Mouse (Mus musculus): ENCODE measurements around the gene Pdzrn4.

The Pdzrn4 gene

DNA sequence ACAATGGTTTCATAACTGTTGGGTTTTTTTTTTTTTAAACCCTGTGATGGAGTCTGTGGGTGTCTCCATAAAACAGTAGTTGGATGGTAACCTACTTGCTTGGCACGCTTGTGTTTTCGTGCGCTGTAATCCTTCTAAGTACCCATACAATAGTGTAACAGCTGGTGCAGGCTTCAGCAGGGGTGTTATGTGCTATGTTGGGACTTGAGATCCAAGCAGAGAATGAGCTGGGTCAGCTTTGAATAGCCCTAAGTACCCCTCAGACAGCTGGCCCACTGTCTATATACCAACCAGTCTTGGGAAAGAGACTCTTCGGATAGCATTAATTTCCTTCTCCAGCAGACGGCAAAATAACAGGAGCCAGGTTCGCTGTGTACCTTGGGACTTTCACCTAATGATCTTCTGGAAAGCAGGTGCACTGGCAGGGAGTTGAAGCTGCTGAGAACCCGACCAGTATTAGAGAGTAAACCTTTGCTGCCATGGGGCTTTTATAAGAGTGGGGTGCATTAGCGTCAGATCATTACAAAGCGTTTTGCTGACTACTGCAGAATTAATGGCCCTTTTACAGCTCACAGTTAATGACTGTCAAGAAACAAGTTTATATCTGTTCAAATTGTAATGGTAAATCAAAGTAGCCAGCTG, 184.2 kb downstream of the Pdzrn4 start:
- no peak for DNase-seq (ENCODE audit: low spot score in 2 of 2)

DNA sequence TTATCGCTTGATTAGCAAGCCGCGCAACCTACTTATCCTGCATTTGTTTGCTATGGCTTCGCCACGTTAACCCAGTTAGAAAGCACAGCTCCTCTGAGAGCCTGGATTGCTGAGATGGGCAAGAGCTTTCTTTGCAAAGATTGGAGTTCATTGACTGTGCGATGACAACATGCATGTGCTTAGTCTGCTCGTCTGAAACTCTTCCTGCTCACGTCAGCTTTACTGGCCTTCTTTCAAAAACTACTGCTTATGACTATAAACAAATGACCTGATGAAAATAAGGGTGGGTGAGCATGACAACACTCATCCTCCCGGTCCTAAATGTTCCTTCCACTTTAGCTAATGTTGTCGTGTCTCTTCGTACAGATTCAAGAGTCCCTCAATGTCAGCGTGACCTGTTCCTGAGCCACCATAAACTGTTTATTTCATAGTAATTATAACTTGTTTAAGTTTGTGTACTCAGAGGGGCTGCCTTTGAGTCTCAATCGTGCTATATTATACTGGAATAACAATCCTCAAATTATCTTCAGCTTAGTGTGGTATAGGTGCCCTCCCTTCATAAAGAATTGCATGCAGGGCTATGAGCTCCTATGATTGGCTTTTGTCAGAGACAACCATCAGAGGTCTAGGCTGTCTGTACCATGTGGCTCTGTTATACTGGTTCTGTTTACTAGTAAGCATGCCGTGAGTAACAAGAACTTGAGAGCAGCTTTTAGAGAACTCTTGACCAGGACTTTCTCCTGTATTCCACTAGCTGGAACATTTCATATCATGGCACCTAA, 187.9 kb downstream of the Pdzrn4 start:
- no peak for DNase-seq (ENCODE audit: low spot score in 2 of 2)

DNA sequence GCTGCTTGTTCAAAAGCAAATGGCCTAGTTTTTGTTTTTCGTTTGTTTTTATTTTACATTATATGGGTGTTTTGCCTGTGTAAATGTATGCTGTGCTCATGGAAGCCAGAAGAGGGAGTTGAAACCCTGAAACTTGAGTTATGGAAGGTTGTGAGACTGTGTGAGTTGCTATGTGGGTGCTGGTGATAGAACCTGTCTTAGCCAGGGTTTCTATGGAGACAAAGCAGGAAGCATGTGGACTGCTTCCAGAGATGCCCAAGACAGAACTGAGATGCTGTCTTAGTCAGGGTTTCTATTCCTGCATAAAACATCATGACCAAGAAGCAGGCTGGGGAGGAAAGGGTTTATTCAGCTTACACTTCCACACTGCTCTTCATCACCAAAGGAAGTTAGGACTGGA, 190.8 kb downstream of the Pdzrn4 start:
- DNase-seq (ENCODE audit: low spot score in 2 of 2): no peak

DNA sequence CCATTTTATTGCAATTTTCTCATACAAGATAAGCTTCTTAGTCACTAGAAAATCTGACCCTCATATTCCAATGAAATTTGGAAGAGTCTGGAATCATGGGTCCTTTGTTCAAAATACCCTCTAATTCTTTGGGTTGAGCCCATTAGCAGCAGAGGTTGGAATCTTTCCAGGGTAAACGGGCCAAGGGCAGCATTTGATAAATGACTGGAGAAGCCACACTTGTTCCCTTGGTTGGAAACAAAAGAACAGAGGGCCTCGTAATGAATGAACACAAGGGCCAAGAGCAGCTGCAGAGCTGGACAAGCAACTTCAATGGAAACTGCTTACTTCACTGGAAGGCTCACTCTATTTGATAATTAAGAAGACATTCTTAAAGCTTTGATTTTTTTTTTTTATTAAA, 198.0 kb downstream of the Pdzrn4 start:
- DNase-seq (ENCODE audit: low spot score in 2 of 2): peak in 1 of 2 experiments; percentile 20

DNA sequence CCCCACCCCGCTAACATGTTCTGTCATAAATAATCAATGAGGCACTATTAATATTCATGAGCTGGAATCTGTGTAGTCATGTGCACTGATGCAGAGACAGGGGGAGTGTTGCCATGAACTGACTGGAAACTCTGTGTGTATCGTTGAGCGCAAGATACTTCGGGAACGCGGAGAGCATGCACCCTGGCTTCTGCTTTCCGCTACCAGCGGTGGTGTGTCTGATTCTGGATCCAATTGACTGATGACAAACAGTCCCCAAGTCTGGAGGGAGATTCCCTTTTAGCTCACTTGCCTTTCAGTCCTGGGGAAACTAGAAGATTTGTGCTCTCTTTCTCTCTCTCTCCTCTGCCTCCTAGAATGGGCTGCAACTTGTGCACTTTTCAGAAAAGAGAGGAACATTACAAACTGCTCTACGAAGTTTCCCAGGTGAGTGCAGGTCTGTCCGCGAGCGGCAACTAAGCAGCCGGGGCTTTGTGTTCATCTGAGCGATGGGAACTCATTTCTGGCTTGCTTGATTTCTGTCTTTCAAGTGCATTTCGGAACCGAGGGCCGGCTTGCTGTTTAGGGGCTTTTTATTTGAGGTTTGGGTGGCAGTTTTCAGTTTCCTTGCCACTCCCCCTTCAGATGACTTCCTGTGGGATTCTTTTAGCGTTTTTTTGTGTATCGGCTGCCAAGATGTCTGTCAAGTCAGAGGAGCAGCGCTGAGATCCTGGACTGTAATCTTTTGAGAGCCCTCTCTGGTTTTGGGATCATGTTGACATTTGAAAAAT, 200.5 kb downstream of the Pdzrn4 start:
- DNase-seq (ENCODE audit: low spot score in 2 of 2): peak in 1 of 2 experiments; percentile 29

DNA sequence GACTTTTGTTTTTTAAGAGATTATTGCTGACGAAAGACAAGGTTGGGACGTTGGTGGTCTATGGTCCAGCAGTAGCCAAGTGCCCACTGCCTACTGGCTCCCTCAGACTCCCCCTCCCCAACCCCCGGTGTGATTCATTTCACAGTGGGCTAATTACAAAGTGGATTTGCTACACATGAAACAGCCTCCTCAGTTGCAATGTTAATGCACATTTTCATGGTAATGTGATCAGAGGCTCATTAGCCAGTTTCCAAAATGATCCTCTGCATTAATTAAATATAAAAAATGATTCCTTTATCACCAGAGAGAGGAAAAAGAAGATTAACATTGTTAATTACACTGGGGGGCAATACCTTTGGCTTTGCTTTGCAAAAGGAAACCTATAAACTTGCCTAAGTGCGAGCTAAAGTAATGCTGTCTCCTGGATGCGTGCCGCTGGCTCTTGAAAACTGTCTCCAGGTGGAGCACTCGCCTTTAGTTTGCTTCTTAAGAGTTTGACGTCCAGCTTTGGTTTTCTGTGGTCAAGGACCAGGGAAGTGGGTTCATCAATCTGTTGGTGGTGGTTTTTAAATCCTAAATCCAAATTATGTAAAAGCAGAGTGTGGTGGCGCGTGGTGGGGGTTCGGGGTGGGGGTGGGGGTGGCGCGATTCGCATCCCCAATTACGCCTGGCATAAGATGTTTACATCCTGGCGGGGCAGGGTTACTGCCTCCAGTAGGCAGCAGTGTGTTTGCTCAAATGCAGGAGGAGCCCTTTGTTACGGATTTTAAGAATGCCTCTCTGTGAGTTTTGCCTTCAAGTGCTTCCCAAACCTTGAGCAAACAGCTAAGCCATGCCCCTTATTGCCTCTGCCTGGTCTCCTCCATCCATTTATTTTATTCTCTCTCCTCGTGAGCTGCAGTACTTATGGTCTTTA, 202.0 kb downstream of the Pdzrn4 start:
- peak in 1 of 2 experiments; percentile 26 for DNase-seq (ENCODE audit: low spot score in 2 of 2)

DNA sequence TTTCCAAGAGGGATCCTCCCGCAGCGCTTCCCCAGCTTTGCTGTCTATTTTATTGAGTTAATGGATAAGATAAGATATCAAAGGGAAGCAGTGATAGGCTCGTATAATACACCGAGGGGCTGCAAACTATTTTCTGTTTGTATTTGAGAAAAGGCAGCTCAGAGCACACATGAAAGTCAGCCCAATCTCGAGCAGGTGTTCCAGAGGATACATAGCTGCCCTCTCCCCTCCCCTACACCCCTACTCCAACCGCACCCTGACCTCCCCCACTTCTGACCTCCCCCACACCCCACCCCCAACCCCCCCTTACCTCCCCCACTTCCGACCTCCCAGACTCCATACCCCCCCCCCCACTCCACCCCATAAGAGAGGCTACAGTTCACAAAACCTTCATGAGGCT, 202.7 kb downstream of the Pdzrn4 start:
- DNase-seq (ENCODE audit: low spot score in 2 of 2): no peak

DNA sequence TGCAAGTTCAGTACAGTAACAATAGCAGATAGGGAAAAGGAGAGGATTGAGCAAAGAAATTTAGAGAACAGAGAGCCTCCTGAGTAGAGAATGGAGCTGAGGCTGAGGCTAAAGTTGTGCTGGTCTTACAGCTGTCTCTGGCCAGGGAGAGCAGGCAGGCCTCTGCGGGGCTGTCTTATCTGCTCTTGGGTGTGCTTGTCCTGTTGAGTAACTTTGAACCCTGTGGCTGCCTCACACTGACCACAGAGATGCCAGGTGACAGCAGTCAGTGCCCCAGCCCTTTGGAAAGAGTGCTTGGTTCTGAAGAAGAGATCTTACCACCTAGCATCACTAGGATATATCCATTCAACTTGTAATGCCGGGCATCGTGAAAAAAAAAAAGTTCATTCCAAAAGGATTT, 214.2 kb downstream of the Pdzrn4 start:
- no peak for DNase-seq (ENCODE audit: low spot score in 2 of 2)

DNA sequence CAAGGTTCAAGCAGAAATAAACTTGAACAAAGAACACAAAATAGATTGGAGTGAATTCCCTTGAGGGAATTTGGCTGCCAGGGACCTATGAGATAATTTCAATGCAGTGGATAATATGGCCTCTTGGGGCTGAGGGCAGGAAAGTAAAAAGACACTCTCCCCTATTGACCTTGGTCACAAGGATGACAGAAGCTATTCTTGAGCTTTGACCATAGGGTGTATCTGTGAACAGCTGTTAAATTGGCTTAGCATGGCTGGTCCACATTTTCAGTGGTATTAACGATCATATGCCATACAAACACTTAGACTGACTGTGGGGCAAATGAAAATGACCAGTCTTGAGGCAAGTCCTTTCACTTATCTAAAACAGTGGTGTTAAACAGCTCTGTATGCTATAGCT, 215.7 kb downstream of the Pdzrn4 start:
- no peak for DNase-seq (ENCODE audit: low spot score in 2 of 2)

DNA sequence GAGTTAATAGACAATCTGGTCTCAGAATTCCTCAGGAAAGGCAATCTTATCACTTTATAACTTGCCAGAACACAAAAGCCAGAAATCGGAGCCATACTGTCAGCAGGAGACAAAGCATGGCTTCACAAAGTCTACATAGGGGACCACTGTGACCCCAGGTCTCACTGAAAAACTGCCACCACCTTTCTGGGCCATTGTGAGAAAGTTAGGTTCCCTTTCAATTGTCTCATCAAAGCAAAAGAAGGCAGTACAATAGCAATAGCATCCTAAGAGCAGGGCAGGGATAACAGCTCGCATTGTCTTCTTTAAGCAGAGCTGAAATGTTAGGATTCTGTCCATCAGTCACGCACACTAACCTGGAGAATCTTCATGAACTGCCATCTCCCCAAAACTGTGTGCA, 216.5 kb downstream of the Pdzrn4 start:
- DNase-seq (ENCODE audit: low spot score in 2 of 2): no peak

DNA sequence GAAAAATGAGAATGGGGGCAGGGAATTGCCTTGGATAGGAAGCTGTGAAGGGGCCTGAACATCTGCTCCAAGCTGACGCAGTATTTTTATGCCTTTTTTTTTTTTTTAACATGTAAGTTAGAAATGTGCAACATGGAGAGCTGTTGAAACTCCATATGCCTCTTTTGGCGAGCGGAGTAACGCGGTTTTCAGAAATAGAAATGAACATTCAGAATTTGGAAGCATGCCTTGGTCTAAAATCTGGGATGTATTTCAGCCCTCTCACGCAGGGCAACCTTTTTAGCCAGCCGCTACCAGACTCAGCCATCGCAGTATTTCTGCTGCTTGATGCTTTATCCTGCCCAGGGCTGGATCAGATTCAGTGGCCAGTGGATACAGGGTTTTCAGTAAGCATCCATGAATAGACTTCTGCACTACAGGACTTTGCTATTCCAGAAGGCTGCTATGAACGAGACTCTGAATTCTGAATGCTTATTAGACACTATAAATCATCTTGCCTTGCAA, 225.1 kb downstream of the Pdzrn4 start:
- DNase-seq (ENCODE audit: low spot score in 2 of 2): peak in 1 of 2 experiments; percentile 11

DNA sequence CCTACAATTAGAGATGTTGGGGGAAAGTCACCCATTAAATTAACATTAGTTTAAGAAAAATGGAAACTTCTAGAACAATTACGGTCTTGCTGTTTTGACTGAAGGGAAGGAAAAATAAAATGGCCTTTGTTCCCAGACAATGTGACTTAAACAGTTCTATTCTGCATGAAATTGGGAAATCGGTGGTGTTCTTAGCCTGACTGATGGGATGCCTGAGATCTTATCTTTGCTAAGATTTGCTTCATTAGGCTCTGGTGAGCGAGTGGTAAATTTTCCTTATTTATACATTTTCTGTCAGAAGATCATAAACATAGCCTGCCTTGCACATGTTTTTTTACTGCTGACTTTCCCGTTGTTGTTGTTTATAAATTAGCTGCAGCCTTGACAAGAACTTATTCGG, 225.6 kb downstream of the Pdzrn4 start:
- no peak for DNase-seq (ENCODE audit: low spot score in 2 of 2)

DNA sequence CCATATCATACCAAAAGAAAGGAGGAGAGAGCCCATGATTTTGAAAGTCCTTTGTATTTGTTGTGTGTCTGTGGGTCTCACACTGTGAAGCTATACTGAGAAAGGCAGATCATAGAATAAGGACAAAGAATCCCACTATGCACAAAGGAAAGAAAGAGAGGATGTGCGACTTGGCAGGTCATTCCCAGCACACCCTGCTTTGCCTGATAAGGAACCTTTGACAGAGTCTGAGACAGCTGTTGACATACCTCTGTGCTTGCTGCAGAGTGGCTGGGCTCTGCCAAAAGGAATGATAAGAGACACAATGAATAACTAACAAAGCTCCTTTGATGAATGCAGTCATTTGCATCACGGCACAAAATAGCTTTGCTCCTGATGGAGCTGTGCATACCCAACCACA, 232.5 kb downstream of the Pdzrn4 start:
- no peak for DNase-seq (ENCODE audit: low spot score in 2 of 2)

DNA sequence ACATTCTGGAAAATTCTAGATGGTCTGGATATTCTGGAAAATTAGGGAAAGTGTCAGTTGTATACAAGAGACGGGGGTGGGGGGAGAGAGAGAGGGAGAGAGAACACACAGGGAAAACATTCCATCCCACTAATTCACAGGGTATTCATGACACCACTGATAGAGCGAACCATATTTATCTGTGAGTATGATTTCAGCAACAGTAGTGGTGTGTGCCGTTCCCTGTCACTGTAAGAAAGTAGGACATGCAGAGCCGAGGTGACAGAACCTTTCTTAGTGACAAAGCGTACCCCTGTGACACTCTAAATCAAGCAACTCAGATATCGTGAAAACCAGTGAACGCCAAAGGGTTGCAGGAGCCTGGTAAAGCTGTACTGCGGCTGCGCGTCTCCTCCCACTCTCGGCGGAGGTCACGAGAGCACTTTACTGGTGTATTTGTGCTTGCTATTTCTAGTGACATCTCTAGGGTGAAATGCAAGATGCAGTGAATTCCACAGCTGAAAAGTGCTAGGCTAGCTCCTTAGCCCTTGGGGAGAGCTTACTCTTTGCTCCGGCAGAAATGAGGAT, 237.4 kb downstream of the Pdzrn4 start:
- DNase-seq (ENCODE audit: low spot score in 2 of 2): no peak

DNA sequence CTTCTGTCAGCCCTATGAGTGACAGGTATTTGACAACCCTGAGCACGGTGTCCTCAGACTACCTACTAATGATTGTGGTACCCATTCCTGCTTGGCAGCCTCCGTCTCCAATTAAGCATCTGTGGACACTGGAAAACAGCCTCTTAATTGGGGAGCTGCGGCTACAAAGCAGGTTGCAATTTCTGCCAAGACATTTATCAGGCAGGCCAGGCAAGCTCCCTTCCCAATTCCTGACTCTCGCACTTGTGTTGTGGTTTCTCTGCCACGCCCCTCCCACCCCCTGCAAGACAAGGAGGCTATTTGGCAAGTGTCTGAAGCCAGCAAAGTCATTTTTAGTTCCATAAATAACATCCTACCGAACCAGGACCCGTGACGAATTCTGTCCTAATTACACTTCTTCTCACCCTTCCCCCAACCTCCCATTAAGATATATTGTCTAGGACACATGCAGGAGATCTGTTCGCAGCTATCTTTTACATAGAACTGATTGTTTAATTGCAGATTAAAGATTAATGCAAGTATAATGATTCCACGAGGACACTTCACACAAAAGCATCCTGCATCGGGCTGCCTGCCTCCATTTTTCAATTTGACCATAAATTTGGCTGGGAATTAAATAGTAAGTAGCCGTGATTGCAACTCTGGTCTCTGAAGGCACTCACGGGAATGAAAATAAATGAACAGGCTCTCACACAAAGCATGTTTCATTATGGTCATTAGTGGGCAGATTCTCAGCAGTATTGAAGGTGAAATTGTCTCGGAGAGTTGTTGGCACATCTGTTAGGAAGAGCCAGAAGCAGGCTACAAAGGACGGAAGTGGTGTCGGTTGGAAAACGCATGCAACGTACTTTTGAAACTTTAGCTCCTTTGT, 243.8 kb downstream of the Pdzrn4 start:
- DNase-seq (ENCODE audit: low spot score in 2 of 2): peak in 1 of 2 experiments; percentile 6

DNA sequence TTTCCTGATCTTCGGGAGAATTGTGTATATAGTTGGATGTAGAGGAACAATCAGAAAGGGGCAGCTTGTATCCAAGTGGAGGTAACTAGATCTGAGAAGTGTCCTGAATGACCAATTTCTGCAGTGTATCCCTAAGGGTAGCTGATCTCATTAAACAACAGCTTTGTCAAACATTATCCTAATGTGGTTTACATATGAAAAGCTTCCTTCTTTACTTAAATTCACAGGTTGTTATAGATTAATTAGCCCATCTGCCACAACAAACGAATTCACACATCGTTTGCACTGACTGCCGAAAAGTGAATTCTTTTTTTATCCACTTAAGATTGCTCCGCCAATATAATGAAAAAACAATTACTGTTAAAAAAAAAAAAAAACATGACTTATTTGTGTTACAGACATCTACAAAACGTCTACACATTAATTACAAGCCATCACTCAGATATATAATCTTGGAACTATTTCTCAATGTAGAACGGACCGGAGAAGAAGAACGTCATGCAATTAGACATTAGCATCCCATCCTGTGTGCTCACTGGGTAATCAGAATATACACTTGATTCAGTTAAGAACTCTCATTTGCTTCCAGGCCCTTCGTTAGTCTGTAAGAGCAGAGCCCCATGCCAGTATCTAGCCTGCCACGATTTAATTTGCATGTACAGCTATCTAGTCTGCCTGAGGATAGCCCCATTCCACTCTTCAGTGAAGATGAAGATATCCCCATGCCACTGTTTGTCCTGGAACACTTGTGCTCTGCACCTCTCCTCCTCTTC, 274.8 kb downstream of the Pdzrn4 start:
- DNase-seq (ENCODE audit: low spot score in 2 of 2): no peak

DNA sequence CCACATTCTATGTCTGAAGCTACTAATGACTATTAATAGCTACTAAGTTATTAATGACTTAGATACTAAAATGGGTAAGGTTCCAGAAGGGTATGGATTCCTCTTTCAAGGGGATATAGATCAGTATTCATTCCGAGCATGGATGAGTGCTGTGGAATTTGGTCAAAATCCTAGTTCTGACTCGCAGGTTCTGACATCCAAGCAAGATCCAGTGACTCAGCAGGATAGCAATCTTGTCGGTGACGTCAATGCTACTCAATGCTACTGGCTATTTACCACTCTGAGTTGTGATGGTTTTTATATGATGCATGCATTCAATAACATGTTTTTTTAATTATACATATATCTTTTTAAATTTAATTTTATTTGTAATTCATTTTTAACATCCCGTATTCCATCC, 279.4 kb downstream of the Pdzrn4 start:
- no peak for DNase-seq (ENCODE audit: low spot score in 2 of 2)

DNA sequence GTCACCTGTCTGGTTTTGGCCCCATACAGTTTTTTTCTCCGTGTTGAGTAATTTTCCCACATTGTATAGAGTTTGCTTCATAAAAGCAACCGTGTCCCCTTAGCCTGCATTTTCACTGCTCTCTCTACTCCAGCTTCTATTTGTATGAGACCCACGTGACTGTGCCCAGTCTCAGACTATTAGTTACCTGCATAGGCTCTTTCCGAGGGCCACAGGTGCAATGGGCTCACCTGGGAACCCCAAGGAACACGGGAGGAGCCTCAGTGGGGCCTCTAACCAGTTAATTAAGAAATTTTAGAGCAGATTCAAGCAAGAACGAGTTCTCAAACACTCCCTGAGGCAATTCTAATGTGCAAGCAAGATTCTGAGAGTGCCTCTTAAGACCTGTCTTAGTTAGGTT, 281.7 kb downstream of the Pdzrn4 start:
- no peak for DNase-seq (ENCODE audit: low spot score in 2 of 2)

DNA sequence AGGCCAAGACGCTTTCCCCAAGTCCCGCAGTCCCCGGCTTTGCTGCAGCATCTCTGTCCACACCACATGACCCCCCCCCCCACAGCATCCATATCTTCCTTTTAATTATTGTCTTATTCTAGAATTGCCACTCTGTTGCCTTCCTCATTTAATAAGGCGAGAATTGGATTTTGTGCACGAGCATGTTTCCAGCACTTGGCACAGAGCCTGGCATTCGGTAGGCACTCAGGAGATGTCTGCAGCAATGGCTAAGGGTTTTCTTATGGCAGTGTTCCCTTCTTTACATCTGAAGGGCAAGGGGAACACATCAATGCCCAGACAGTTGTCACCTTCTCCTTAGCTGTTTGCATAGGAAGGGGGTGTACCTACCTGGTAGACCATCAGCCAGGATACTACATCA, 282.9 kb downstream of the Pdzrn4 start:
- DNase-seq (ENCODE audit: low spot score in 2 of 2): no peak
